Mouse (Mus musculus) liver, adult 2 months (tissue): ENCODE measurements around the gene Slc29a1. TPM values are rescaled to one million over a fixed set of nuclear protein-coding genes. Genes with fewer than 3 reads are reported as not detected.

Experiments used
- DNase-seq: peaks from one replicate; pipeline ENCODE4 v3.0.0-alpha.2; 2011; ENCODE audit warnings: low read depth, low spot score; ENCODE audit errors: extremely low read depth
- H3K27ac ChIP-seq: fragments of 200-500 bp; replicated peaks from 2 replicates; pipeline ENCODE4 v1.5.1; 2012; ENCODE audit warnings: low read depth, mild to moderate bottlenecking, control low read depth, inconsistent platforms, low read length; ENCODE audit not compliant: insufficient read depth
- H3K27me3 ChIP-seq: fragments of 200-500 bp; 2 replicates; pipeline ENCODE4 v1.6.1; 2012; ENCODE audit warnings: mild to moderate bottlenecking, moderate library complexity, low read length, inconsistent platforms; ENCODE audit not compliant: control insufficient read depth, insufficient read depth
- H3K36me3 ChIP-seq: fragments of 200-500 bp; 2 replicates; pipeline ENCODE4 v1.6.1; 2012; ENCODE audit warnings: low read length, inconsistent platforms; ENCODE audit not compliant: control insufficient read depth, insufficient read depth
- H3K4me1 ChIP-seq: fragments of 200-500 bp; 2 replicates; pipeline ENCODE4 v1.6.1; 2011; ENCODE audit warnings: low read length; ENCODE audit not compliant: control insufficient read depth, insufficient read depth
- H3K4me3 ChIP-seq: fragments of 200-500 bp; 2 replicates; pipeline ENCODE4 v1.5.1; 2011; ENCODE audit warnings: low read depth, mild to moderate bottlenecking, control low read depth, low read length, moderate library complexity; ENCODE audit not compliant: insufficient read depth
- H3K79me2 ChIP-seq: fragments of 200-500 bp; 2 replicates; pipeline ENCODE4 v1.6.1; 2012; ENCODE audit warnings: inconsistent platforms, mild to moderate bottlenecking, low read length, moderate library complexity; ENCODE audit not compliant: control insufficient read depth, insufficient read depth
- H3K9ac ChIP-seq: fragments of 200-500 bp; 2 replicates; pipeline ENCODE4 v1.6.1; 2012; ENCODE audit warnings: low read depth, mild to moderate bottlenecking, control low read depth, inconsistent platforms, low read length
- CTCF ChIP-seq: fragments of 200-500 bp; IDR thresholded peaks from 2 replicates; pipeline ENCODE4 v1.5.1; 2011; ENCODE audit warnings: low read depth, low read length, control low read depth
- POLR2A ChIP-seq: fragments of 200-500 bp; IDR thresholded peaks from 2 replicates; pipeline ENCODE4 v1.6.1; 2011; ENCODE audit warnings: low read length, control low read depth; ENCODE audit not compliant: insufficient read depth; ENCODE audit errors: extremely low read depth
- WGBS: fragments of 180-500 bp; shearing (Covaris S2); methylation state at CpG from one replicate; pipeline ENCODE4 v1.1.7; 2018; 5-methylcytosine and 5-hydroxymethylcytosine counted together
- polyA plus RNA-seq: library from polyadenylated mRNA; depleted of rRNA; stranded (reverse); fragments of >200 nt; gene quantifications from 2 replicates; pipeline ENCODE4 v1.2.3, GENCODE M21; 2012
- total RNA-seq: library from RNA; depleted of rRNA; stranded (reverse); fragments of >200 nt; gene quantifications from 2 replicates; pipeline ENCODE4 v1.2.3, GENCODE M21; 2014

Slc29a1 gene
- total and polyA plus RNA-seq, 2 experiments = 220 to 618 TPM

DNA sequence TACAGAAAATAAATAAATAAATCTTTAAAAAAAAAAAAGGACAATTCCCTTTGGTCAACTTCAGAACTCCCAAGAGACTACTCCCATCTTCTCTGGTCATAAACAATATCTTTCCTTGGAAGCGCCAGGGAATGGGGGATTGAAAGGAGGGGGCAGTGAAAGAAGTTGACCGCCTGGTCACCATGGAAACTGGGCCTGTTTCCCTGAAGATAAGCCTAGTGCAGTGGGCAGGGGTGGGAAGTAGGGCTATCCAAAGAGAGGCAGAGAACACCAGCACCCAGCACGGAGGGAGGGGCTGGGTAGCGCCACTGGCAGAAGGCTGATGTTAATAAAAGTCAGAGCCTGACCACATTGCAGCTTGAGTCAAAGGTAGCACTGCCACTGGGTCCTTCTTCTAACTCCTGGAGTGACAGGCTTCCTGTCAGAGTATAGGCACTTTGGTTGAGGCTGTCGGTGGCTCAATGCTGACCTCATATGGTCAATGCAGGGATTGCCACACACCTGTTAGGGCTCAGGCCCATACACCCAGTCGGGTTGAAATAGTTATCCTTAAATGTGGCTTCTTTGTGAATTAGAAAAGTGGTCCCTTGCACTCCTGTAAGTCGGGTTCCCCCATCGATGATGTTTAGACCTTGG lies 47.5 kb downstream of the Slc29a1 start:
- Histone ChIP-seq H3K36me3 (no peaks in the 10 kb centered on the region), H3K9ac (no peak overlapping the region), H3K27me3 (peaks cover 13% of the 10 kb centered on the region), H3K27ac (no peak overlapping the region), H3K4me1 (no peaks in the 10 kb centered on the region), H3K4me3 (no peak overlapping the region), H3K79me2 (no peaks in the 10 kb centered on the region)
- TF ChIP-seq CTCF (peak; percentile 93), POLR2A (no peak)
- WGBS = 8% methylated on average over 8 of the region's 8 CpGs
- DNase-seq = peak; percentile 47

DNA sequence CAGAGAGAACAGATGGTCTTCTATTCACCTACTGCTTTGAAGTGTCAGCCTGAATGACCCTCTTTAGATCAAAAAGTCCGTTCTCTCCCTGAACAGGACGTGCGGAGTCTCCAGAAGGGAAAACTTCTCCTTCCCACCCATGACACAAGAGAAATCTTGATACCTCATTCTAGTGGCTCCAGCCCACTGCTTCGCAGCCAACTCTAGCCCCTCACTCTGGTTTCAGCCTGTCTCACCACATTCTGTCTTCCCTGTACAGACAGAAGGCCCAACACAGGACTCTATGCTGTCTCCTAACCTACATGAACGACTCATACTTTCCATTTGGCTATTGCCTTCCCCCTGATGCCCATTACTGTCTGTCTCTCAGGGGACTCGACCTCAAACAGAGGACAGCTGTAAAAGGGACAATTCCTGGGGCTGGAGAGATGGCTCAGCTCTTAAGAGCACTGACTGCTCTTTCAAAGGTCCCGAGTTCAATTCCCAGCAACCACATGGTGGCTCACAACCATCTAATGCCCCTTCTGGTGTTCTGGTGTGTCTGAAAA lies 48.1 kb downstream of the Slc29a1 start:
- Histone ChIP-seq H3K9ac (no peak overlapping the region), H3K4me3 (no peak overlapping the region), H3K36me3 (no peaks in the 10 kb centered on the region), H3K27ac (no peak overlapping the region), H3K79me2 (no peaks in the 10 kb centered on the region), H3K4me1 (no peaks in the 10 kb centered on the region), H3K27me3 (peaks cover 16% of the 10 kb centered on the region)
- no peak for DNase-seq
- TF ChIP-seq POLR2A = no peak
- no peak for TF ChIP-seq CTCF
- WGBS = 79% methylated on average over 7 of the region's 7 CpGs

DNA sequence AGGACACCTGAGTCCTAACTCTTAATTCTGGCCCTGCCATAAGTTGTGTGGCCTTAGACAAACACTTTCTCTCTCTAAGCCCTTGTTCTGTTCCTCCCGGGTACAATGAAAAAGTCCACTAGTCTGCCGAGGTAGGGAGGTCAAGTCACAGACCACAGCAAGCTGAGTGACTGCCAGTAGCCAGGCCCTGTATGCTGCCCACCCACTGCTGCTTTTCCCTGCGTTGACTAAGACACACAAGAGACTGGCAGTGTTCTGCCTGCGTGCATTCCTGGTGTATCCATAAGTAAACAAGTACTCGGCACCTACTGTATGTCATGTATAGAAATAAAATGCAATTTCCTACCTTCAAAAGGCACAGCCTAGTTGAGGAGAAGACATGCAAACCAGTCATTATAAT lies 49.2 kb downstream of the Slc29a1 start:
- H3K79me2 ChIP-seq = no peaks in the 10 kb centered on the region
- H3K4me1 ChIP-seq = no peaks in the 10 kb centered on the region
- 31% methylated on average over 5 of the region's 5 CpGs for WGBS
- H3K4me3 ChIP-seq = no peak overlapping the region
- no peak overlapping the region for H3K27ac ChIP-seq
- DNase-seq = no peak
- H3K27me3 ChIP-seq = peaks cover 21% of the 10 kb centered on the region
- H3K36me3 ChIP-seq = no peaks in the 10 kb centered on the region
- TF ChIP-seq CTCF = no peak
- TF ChIP-seq POLR2A = no peak
- no peak overlapping the region for H3K9ac ChIP-seq

DNA sequence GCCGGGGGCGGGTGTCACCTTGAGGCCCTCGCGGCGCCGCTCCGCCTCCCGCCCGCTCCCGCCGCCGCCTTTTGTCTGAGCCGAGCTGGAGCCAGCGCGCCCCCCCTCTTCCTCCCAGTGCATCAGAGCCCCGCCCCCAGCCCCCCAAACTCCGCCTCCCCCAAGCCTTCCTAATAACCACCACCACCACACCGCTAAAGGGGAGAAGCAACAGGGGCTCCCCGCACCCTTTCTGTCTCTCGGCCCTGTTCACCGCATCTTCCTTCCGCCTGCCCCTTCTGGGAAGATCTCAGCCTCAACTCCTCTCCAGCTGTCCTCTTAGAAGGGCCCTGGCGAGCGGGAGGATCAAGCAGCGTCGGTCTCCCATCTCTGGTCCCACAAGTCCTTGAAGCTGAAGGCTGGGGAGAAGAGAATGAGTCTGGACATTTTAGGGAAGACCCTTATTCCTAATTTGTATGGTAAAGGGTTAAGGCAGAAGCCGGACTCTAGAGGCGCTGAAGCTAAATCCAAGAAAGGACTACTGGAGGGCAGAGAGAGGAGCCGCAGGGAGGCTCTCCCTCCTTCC lies 49.7 kb downstream of the Slc29a1 start, which contains the start of gene Tmem151b:
Gene Tmem151b (minus strand): TSS at position 61 of the 565 bp plus-strand sequence.
- no peak within 1 kb of the TSS for H3K9ac ChIP-seq
- peaks cover 27% of the 10 kb centered on the region for H3K27me3 ChIP-seq
- 9% methylated on average over 13 of the region's 29 CpGs for WGBS

DNA sequence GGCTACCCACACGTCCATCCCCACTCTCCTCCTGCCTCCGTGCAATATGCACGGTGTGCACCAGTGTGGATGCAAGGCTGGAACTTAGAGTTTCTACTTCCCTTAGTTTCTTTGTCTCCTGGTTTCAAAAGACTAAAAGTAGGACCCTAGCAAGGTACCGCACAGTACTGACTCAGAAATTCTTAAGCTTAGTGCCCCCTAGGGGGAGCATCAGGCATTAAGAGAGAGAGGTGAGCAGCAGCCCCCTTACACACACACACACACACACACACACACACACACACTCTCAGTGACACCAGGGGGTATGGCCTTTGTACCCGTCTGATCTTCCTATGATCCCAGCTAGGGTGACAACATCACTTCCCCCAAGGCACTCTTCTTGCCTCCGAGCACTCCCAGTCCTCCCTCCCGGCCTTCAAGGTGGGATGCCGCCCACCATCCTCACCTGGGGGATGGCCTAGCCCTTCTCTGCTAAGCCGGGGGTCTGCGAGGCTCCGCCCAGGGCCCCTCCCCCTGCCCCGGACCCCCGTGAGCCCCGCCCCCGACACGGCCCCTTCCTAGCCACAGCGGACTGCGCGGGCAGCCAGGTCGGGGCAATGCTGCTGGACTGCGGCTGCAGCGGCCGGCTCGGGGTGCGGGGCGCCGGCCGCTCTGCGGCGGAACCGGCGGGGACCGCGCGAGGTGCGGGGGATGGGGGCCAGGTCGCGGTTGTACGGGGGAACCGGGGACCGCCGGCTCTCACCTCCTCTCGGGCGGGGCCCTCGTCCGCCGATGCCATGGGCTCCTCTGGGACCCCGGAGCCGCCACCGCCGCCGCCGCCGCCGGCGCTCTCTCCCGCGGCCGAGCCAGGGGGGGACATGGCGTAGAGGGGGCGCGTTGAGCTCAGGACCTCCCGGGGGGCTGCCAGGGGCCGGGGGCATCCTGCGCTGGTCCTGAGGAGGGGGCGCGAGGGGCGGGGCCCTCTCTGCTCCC lies 50.6 kb downstream of the Slc29a1 start:
- Histone ChIP-seq H3K9ac (no peak overlapping the region), H3K27me3 (peaks cover 34% of the 10 kb centered on the region)
- 7% methylated on average over 47 of the region's 68 CpGs for WGBS

More for the DNA sequence above, 49.7 kb downstream of the Slc29a1 start, which contains the start of gene Tmem151b:
- TF ChIP-seq POLR2A (no peak), CTCF (no peak)
- no peaks in the 10 kb centered on the region for H3K36me3 ChIP-seq
- DNase-seq = no peak
- H3K4me3 ChIP-seq = no peak within 1 kb of the TSS; the same call in 1 of the 2 replicates
- no peak within 1 kb of the TSS for H3K27ac ChIP-seq
- H3K4me1 ChIP-seq = no peaks in the 10 kb centered on the region
- H3K79me2 ChIP-seq = no peaks in the 10 kb centered on the region

More for the DNA sequence above, 50.6 kb downstream of the Slc29a1 start:
- Histone ChIP-seq H3K36me3 (no peaks in the 10 kb centered on the region), H3K79me2 (no peaks in the 10 kb centered on the region), H3K4me3 (no peak overlapping the region; the same call in 1 of the 2 replicates), H3K27ac (no peak overlapping the region), H3K4me1 (no peaks in the 10 kb centered on the region)
- TF ChIP-seq CTCF (no peak), POLR2A (no peak)
- DNase-seq = no peak
